Mouse (Mus musculus) stomach, postnatal 0 days (tissue): ENCODE results near the gene Grm3.

Source experiments
- CTCF ChIP-seq: IDR thresholded peaks from 2 replicates; pipeline ENCODE4 v1.5.1; 2016; ENCODE audit warnings: antibody characterized with exemption, low read depth, mild to moderate bottlenecking, moderate library complexity
- EP300 ChIP-seq: optimal IDR thresholded peaks from 2 replicates; pipeline ENCODE3; 2016; ENCODE audit warnings: antibody characterized with exemption

- TF ChIP-seq CTCF (no peak), EP300 (no peak)
These were observed 22.1 kb downstream of the Grm3 start for GRCm38 (mm10) chr5:9702656-9703384.
